Mouse (Mus musculus) left cerebral cortex, adult 9 months (tissue): ENCODE data around the gene Slc6a8.
A peak's percentile ranks its signal among the peaks of the same experiment; 100 is the strongest.

Experiments used
- DNase-seq, 2 experiments: peaks; one replicate each; pipeline ENCODE4 v3.0.0; 2022; ENCODE audit warnings: low spot score in 2 of 2

Slc6a8 gene

DNA sequence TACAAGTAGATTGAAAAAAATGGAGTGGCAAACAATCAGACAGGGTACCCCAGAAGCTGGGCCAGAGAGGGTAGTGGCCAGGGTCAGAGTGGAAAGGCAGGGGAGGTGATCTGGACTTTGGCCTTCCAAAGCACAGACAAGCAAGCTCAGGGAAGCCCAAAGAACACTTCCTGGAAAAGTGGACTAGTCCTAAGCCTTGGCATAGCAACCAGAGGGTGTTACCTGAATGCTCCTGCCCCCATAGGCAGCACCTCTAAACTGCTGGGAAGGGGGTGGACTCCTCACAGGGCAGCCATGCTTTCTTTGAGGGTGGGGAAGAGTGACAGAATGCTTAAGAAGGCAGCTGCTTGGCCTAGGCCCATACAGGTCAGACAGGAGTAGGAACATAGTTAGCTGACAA, 12.0 kb downstream of the Slc6a8 start:
- DNase-seq = no peak

DNA sequence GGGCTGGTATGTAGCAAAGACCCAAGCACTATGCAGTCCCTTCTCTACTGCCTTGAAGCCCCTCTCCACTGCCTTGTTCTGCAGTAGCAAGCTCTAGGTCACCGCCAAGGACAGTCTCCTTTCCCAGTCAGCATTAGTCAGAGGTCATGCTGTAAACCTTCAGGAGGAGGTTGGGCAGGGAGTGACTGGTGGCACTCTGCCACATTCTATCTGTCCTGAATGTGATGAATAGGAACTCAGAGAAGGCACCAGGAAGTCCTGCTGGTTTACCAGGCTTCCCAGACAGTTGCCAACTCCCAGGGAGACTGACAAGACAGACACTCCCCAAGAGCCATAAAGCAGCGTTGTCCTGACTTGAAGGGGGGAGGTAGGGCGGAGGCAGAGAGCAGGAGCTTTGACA, 12.7 kb downstream of the Slc6a8 start:
- no peak for DNase-seq

DNA sequence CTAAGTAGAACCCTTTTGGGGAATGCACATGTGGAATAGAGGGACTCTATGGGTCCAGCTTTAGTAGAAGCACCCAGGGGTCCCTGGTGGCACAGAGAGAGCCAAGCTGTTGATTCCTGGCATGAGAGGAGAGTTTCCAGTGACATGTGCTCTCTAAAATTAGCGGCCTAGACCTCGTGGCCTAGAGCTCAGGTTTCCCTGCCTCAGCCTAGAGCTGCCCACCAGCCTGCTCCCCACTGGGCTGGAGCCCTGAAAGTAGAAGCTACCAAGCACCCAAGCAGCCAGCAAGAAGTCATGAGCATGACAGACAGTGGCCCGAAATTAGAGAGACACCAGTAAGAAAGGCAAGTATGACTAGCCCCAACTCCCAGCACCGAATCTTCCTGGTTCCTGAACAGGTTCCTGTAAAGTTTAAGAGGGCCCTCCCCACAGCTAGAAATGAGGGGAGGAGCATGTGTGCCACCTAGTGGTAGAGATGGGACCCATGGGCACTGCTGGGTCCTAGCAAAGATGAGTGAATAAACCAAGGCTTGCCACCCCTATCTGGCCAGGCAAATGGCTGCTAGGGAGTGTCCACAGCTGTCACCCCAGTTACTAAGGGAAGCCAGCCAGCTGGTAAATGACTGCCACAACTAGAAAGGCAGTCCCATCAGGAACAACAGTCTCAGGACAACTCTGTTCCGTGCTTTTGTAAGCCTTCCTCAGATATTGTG, 18.1 kb downstream of the Slc6a8 start:
- DNase-seq = peak in 1 of 2 experiments; percentile 46

DNA sequence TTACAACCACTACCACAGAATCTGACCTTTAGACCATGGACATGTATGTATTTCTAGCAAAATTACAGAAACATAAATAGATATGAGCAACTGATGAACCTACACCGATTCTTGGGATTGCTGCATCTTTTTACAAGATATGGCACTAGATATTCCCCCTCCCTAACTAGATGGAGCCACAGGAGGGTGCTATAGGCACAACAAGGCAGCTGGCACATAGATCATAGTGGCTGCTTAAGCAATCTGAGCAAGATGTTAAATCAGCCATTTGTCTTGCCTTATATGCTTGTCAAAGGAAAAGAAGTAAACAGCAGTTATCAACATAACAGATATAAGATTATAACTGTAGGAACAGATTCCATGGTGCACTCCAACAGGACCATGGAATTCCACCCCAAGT, 27.5 kb downstream of the Slc6a8 start:
- no peak for DNase-seq

DNA sequence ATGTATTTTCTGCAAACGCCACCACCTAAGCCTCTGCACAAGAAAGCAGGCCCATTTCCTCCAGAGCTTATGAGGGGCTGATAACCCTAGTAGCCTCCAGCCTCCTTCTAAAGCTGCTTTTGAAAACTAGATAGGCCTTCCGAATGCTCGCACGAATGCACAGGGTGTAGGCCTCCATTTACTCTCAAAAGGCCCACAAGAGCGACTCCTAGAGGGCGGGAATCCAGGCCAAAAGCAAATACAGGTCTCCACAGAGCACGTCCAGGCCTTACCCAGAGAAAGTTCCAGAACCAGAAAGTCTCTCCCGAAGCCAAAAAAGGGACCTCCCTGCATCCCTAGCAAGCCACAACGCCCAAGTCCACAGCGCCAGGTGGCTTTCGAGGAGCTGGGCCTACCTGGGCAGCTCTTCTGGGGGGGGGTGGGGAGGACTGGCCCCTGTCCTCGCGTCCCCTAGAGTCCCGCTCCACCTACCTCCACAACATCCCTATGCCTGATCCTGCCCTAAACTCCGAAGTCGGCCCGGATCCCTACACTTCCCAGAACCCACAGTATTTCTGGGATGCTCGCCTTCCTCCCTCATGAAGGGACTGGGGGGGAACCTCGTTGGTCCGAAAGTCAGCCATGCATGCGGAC, 42.6 kb downstream of the Slc6a8 start:
- no peak for DNase-seq

DNA sequence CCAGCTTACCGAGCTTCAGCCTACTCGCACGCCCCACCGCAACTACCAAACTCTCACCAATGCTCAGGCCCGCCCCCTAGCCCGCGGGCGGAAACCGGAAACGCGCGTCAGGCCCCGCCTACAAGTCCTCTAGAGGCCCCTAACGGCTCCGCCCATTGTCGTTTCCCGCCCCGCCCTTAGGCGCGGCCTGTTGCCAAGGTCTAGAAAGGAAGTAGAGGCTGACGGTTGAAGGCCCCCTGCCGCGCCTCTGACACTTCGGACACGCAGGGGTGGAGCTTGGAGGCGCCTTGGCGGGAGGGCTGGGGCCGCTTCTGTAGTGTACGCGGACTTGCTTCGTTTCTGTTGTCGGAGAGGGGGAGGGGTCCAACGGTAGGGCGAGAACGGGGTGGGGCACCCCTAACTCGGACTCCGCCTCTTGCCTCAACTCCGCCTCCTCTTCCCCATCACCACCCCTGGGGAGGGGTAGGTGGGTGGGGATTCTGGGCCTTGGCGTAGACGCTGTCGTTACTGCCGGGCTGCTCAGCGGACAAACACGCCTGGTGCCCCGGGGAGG, 43.2 kb downstream of the Slc6a8 start, which contains the start of the genes Bcap31 and Abcd1:
TSS of gene Bcap31 (minus strand) at position 67 of the 553 bp plus-strand sequence.
TSS of gene Abcd1 (plus strand) at position 489 of the 553 bp plus-strand sequence.
- peak; percentile 82 to 90 for DNase-seq

DNA sequence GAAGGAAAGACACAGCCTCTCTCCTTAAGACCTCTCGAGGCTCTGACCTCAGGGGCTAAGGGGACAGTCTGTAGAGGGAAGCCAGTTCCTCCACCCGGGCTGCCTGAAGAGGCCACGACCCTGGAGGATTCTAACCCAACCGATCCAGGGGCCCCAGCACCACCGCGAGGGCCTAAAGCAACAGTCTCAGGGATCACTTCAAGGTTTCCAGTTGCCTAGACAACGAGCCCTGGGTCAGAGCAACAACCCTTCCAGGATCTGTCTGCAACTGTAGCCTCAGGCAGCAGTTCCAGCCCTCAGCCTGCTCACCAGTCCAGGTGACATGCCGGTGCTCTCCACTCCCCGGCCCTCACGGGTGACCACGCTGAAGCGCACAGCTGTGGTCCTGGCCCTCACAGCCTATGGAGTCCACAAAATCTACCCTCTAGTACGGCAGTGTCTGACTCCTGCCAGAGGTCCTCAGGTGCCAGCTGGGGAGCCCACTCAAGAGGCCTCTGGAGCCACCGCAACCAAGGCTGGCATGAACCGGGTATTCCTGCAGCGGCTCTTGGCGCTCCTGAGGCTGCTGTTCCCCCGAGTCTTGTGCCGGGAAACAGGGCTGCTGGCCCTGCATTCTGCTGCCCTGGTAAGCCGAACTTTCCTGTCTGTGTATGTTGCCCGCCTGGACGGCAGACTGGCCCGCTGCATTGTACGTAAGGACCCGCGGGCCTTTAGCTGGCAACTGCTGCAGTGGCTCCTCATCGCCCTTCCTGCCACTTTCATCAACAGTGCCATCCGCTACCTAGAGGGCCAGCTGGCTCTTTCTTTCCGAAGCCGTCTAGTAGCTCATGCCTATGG, 44.0 kb downstream of the Slc6a8 start:
- DNase-seq = peak in 1 of 2 experiments; percentile 21

DNA sequence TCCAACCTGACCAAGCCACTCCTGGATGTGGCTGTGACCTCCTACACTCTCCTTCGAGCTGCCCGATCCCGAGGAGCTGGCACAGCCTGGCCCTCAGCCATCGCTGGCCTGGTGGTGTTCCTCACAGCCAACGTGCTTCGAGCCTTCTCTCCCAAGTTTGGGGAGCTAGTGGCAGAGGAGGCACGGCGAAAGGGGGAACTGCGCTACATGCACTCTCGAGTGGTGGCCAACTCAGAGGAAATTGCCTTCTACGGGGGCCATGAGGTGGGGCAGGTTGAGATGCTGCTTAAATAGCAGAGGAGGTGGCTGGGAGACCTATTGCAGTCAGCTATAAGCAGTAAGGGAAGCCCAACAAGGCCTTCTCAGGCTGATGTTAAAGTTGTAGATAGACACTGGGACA, 44.7 kb downstream of the Slc6a8 start:
- peak in 1 of 2 experiments; percentile 6 for DNase-seq

DNA sequence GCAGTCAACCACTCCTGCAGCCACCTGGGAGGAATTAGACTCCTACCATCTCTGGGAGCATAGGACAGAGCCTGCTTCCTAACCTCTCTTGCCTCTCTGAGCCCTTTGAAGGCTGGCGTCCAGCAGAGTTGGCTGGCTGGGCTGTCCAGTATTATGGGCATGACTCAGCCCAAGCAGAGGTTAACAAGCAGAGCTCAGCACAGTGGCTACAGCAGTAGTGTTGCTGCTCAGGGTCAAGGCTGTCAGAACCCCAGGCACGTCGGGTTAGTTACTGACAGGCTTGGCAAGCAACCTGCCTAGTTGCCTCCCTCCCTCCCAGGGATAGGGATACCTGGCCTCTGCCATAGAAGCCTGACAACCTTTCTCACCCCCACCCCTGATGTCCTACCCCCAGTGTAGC, 45.3 kb downstream of the Slc6a8 start:
- DNase-seq = no peak

DNA sequence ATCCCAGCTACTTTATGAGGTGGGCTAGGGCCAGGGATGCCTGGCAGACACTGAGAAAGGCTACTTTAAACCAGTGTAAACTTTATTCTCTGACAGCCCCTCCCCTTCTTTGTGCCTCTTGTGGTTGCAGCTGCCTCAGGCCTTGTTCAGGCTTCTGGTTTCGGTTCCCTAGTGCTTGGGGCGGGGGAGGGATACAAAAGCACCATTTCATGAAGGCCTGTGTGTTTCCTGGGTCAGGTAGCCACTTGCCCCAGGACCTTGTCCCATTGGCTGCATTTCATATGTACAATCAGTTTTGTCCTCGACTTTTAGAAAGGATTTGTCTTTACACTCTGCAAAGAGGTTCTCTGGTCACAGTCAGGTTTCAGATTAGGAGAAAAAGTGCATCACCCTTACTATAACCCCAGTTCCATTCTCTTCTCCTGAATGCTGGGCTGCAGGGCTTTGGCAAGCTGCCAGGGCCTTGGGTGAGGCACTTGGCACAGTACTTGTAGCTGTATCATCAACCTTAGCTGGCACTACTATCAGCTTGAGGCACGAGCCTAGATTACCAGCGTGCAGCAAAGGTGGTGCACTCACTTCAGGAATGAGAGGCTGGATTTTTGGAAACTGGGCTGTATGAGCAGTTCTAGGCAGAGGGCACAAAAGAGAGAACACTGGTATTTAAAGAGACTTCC, 45.9 kb downstream of the Slc6a8 start:
- no peak for DNase-seq

DNA sequence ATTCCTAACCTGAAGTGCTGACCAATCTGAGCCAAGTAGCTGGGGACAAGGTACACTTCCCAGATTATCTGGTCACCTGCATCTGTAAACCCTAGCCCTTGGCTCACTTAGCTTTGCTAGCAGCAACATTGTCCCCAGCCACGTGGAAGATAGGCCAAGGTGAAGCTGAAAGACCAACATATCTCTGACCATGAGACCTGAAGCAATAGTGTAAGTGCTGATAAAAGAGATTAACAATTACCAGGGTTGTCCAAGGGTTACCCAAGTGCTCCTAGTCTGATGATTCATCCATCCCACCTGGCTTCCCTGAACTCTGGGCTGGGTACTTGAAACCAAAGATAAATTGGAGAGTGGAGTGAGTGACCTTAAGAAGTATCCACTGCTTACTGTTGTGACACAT, 58.0 kb downstream of the Slc6a8 start:
- DNase-seq = no peak
